Mouse (Mus musculus): Measurements from ENCODE around the gene Trappc11. TPM values are rescaled to one million over a fixed set of nuclear protein-coding genes. Genes with fewer than 3 reads are reported as not detected.
"Not testable (repeated sequence)": the region's sequence is repeated elsewhere in the genome, so short reads cannot be mapped to it uniquely, and the experiment has no call there.

Trappc11 gene
- total RNA-seq, 2 experiments from 2014 or later, result 19.2 to 20.3 TPM

GRCm38 (mm10) chr8:47487231-47487630 lies 46.0 kb downstream of the Trappc11 start:
- DNase-seq (ENCODE audit: low spot score), result no peak

- no peak for DNase-seq (ENCODE audit: low spot score)
Measured at GRCm38 (mm10) chr8:47482354-47483071, 50.8 kb downstream of the Trappc11 start.

- DNase-seq (ENCODE audit: low spot score), result no peak
Measured at GRCm38 (mm10) chr8:47480039-47480438, 53.2 kb downstream of the Trappc11 start.

GRCm38 (mm10) chr8:47461650-47462049 lies 71.6 kb downstream of the Trappc11 start:
- DNase-seq (ENCODE audit: low spot score), result no peak

DNA sequence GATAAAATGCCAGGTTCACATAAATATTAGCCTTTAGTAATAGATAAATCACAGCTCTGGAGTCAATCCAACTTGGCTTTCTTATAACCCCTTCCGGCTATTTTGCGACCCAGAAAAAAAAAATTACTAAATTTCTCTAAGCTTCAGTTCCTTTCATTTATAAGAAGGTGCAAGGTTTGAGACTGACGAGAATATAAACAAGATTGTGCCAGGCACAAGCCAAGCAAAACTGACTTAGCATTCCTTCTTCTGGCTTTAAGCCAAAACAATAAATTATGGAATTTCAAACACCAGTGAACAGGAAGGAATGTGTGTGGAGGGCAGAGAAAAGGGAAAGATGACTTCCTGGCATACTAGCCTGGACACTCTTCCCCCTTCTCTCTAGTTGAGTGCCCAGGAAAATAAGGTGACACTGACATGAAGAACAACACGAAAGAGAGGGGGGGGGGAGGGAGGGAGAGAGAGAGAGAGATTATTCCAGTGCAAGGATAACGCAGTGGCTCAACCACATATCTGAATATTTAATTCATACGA lies 74.0 kb downstream of the Trappc11 start:
- DNase-seq (ENCODE audit: low spot score), result no peak

DNA sequence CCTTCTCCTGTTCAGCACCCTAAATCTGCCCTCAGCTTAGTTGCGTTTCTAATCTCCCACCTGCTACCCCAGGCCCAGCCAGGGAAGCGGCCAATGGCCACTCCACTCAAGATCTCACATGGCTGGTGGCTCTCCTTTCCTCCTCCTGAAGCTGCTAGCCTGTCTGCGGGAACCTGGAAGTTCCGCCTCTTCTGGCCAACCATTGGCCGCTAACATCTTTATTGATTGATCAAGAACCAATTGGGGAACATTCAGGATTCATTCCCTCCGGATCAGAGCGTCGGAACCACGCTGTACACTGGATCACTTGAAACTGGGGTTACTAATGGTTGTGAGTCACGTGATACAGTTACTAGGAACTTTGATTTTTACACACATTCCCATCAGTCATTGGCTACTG lies 74.7 kb downstream of the Trappc11 start:
- no peak for DNase-seq (ENCODE audit: low spot score)

GRCm38 (mm10) chr8:47449211-47449610 lies 84.1 kb downstream of the Trappc11 start:
- DNase-seq (ENCODE audit: low spot score), result not testable (repeated sequence)

GRCm38 (mm10) chr8:47446312-47447046 lies 86.8 kb downstream of the Trappc11 start, which contains the start of gene Stox2:
Gene Stox2, minus strand, starts transcription at chr8:47446362.
- no peak for DNase-seq (ENCODE audit: low spot score)

Other genes starting within 250 kb of the Trappc11 start
- 1 to 10 TPM; 6.0 to 6.6 TPM for gene Stox2, start 87.1 kb downstream of the Trappc11 start, total RNA-seq (2021)
- 10 to 100 TPM; 29.1 to 35.0 TPM for gene Rwdd4a, start 194 bp upstream of the Trappc11 start, total RNA-seq (2021)
- 10 to 100 TPM; 17.9 to 18.6 TPM for gene Ing2, start 142.1 kb upstream of the Trappc11 start, total RNA-seq (2021)
- gene Cdkn2aip, start 180.5 kb upstream of the Trappc11 start, total RNA-seq (2021), result 1 to 10 TPM; 5.0 to 5.7 TPM

All from gastrocnemius, adult 18-20 months (tissue).